Mouse (Mus musculus) bone marrow macrophage, adult 2 months (primary cell): ENCODE results near the gene Serpinb1a.
"Not testable (repeated sequence)": the region's sequence is repeated elsewhere in the genome, so short reads cannot be mapped to it uniquely, and the experiment has no call there.

Experiments used
- CTCF ChIP-seq: IDR thresholded peaks from 2 replicates; pipeline ENCODE4 v1.5.1; 2012; ENCODE audit warnings: low read depth, mild to moderate bottlenecking, low read length, moderate library complexity
- POLR2A ChIP-seq: IDR thresholded peaks from 2 replicates; pipeline ENCODE4 v1.6.1; 2012; ENCODE audit warnings: mild to moderate bottlenecking, low read depth, low read length, borderline replicate concordance

- not testable (repeated sequence) for TF ChIP-seq CTCF, POLR2A
Measured at GRCm38 (mm10) chr13:32864529-32864928, 13.5 kb upstream of the Serpinb1a start.
